Mouse (Mus musculus) granulocyte monocyte progenitor cell, adult 5-6 weeks (primary cell): Measurements from ENCODE around the gene Fbxo45. TPM values are rescaled to one million over a fixed set of nuclear protein-coding genes. Genes with fewer than 3 reads are reported as not detected.

Experiments
- ATAC-seq: replicated peaks from 2 replicates; pipeline ENCODE4 v1.8.0; 2016; ENCODE audit warnings: mild to moderate bottlenecking, moderate TSS enrichment, inconsistent platforms; ENCODE audit not compliant: poor library complexity, severe bottlenecking
- total RNA-seq, 2 experiments: library from RNA; stranded (forward) in 1 of 2; stranded (reverse) in 1 of 2; fragments of 200-712, 200-1000 nt in 1 of 2; fragments of >200 nt in 1 of 2; fragmentation: Nextera tagmentation in 1 of 2; gene quantifications; 2 replicates each; pipeline ENCODE4 v1.2.3; 2014 to 2017

Gene Fbxo45
- total RNA-seq, 2 experiments from 2014 or later: 10.8 to 22.5 TPM

- no peak for ATAC-seq
Measured at GRCm38 (mm10) chr16:32214156-32214555, 32.8 kb downstream of the Fbxo45 start.

GRCm38 (mm10) chr16:32204902-32205301, 42.1 kb downstream of the Fbxo45 start:
- no peak for ATAC-seq

GRCm38 (mm10) chr16:32202681-32203080, 44.3 kb downstream of the Fbxo45 start:
- ATAC-seq: peak; percentile 100

GRCm38 (mm10) chr16:32201004-32201325, 46.0 kb downstream of the Fbxo45 start:
- no peak for ATAC-seq

- peak; percentile 18 for ATAC-seq
Measured at GRCm38 (mm10) chr16:32200256-32201003, 46.5 kb downstream of the Fbxo45 start.

GRCm38 (mm10) chr16:32190011-32190441, 56.9 kb downstream of the Fbxo45 start:
- ATAC-seq: peak; percentile 86

GRCm38 (mm10) chr16:32189109-32189508, 57.8 kb downstream of the Fbxo45 start:
- ATAC-seq: peak; percentile 80

- ATAC-seq: no peak
Measured at GRCm38 (mm10) chr16:32186056-32186455, 60.9 kb downstream of the Fbxo45 start.

Other genes starting within 250 kb of the Fbxo45 start
- 26.5 and 27.3 TPM in 2 replicates for gene Senp5, start 243.9 kb downstream of the Fbxo45 start, total RNA-seq (2014; fragmentation: Nextera tagmentation)
- gene Senp5, start 243.9 kb downstream of the Fbxo45 start, total RNA-seq (2017): 19.6 and 21.6 TPM in 2 replicates
- gene Pak2, start 167.8 kb downstream of the Fbxo45 start, total RNA-seq (2014; fragmentation: Nextera tagmentation): 65.0 and 67.3 TPM in 2 replicates
- 54.2 and 54.9 TPM in 2 replicates for gene Pak2, start 167.8 kb downstream of the Fbxo45 start, total RNA-seq (2017)
- gene Pigx, start 147.4 kb downstream of the Fbxo45 start, total RNA-seq (2014; fragmentation: Nextera tagmentation): 84.7 and 88.8 TPM in 2 replicates
- gene Pigx, start 147.4 kb downstream of the Fbxo45 start, total RNA-seq (2017): 46.6 and 75.6 TPM in 2 replicates
- gene Cep19, start 147.4 kb downstream of the Fbxo45 start, total RNA-seq (2014; fragmentation: Nextera tagmentation): 9.9 and 18.8 TPM in 2 replicates
- gene Cep19, start 147.4 kb downstream of the Fbxo45 start, total RNA-seq (2017): 27.0 and 36.8 TPM in 2 replicates
- 185 and 192 TPM in 2 replicates for gene Nrros, start 81.6 kb downstream of the Fbxo45 start, total RNA-seq (2014; fragmentation: Nextera tagmentation)
- 110 and 119 TPM in 2 replicates for gene Nrros, start 81.6 kb downstream of the Fbxo45 start, total RNA-seq (2017)
- 102 and 159 TPM in 2 replicates for gene Bex6, start 67.3 kb downstream of the Fbxo45 start, total RNA-seq (2014; fragmentation: Nextera tagmentation)
- 86.7 and 90.4 TPM in 2 replicates for gene Bex6, start 67.3 kb downstream of the Fbxo45 start, total RNA-seq (2017)
- 13.5 and 22.1 TPM in 2 replicates for gene Wdr53, start 69 bp upstream of the Fbxo45 start, total RNA-seq (2014; fragmentation: Nextera tagmentation)
- 12.9 and 16.0 TPM in 2 replicates for gene Wdr53, start 69 bp upstream of the Fbxo45 start, total RNA-seq (2017)
- gene Smco1, start 24.3 kb upstream of the Fbxo45 start, total RNA-seq (2014; fragmentation: Nextera tagmentation): not detected in 2 replicates
- not detected in 2 replicates for gene Smco1, start 24.3 kb upstream of the Fbxo45 start, total RNA-seq (2017)
- 24.6 and 28.5 TPM in 2 replicates for gene Rnf168, start 30.3 kb upstream of the Fbxo45 start, total RNA-seq (2014; fragmentation: Nextera tagmentation)
- 52.1 and 67.7 TPM in 2 replicates for gene Rnf168, start 30.3 kb upstream of the Fbxo45 start, total RNA-seq (2017)
- gene Ubxn7, start 85.1 kb upstream of the Fbxo45 start, total RNA-seq (2014; fragmentation: Nextera tagmentation): 26.1 and 40.0 TPM in 2 replicates
- 25.0 and 28.7 TPM in 2 replicates for gene Ubxn7, start 85.1 kb upstream of the Fbxo45 start, total RNA-seq (2017)
- gene Tm4sf19, start 153.3 kb upstream of the Fbxo45 start, total RNA-seq (2014; fragmentation: Nextera tagmentation): not detected in 2 replicates
- not detected in 2 replicates for gene Tm4sf19, start 153.3 kb upstream of the Fbxo45 start, total RNA-seq (2017)
- 41.4 and 54.7 TPM in 2 replicates for gene Tctex1d2, start 172.5 kb upstream of the Fbxo45 start, total RNA-seq (2014; fragmentation: Nextera tagmentation)
- gene Tctex1d2, start 172.5 kb upstream of the Fbxo45 start, total RNA-seq (2017): 31.5 and 49.4 TPM in 2 replicates
- gene Pcyt1a, start 183.8 kb upstream of the Fbxo45 start, total RNA-seq (2014; fragmentation: Nextera tagmentation): 53.2 and 65.3 TPM in 2 replicates
- gene Pcyt1a, start 183.8 kb upstream of the Fbxo45 start, total RNA-seq (2017): 79.3 and 90.5 TPM in 2 replicates
- gene Slc51a, start 240.7 kb upstream of the Fbxo45 start, total RNA-seq (2014; fragmentation: Nextera tagmentation): not detected in 2 replicates
- gene Slc51a, start 240.7 kb upstream of the Fbxo45 start, total RNA-seq (2017): 0.05 and 0.30 TPM in 2 replicates
- not detected in 2 replicates for gene Zdhhc19, start 249.1 kb upstream of the Fbxo45 start, total RNA-seq (2014; fragmentation: Nextera tagmentation)
- gene Zdhhc19, start 249.1 kb upstream of the Fbxo45 start, total RNA-seq (2017): not detected in 2 replicates